Mouse (Mus musculus): ENCODE data around the gene Magi2. TPM values are rescaled to one million over a fixed set of nuclear protein-coding genes. Genes with fewer than 3 reads are reported as not detected.
A peak's percentile ranks its signal among the peaks of the same experiment; 100 is the strongest.

Gene Magi2
- polyA plus RNA-seq, 1 experiment from 2014 or later: 18.6 TPM

DNA sequence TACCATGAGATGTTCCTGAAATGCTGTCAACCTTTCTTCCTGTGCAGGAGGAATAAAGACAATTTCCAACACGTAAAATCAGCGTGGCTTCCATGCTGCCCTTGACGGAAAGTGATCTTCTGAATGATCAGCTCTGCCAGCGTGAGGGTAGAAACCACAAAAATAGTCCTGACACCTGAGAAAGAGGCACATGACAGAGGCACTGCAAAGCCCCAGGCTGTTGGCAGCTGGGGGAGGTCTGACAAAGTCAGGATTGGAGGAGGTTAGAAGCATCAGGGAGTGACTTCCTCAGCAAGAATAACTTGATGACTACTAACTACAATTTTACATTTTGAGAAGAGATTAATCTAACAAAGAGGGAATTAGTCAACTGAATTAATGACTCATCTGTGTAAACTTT, 835.2 kb downstream of the Magi2 start:
- no peaks in the 10 kb centered on the region for H3K36me3 ChIP-seq (ENCODE audit: poor library complexity, severe bottlenecking)
- no peaks in the 10 kb centered on the region for H3K4me1 ChIP-seq
- no peaks in the 10 kb centered on the region for H3K27me3 ChIP-seq
- H3K9ac ChIP-seq: no peak overlapping the region
- 89% methylated on average over 4 of the region's 4 CpGs for WGBS
- no peak overlapping the region for H3K4me2 ChIP-seq
- no peak for ATAC-seq
- no peak overlapping the region for H3K27ac ChIP-seq
- H3K4me3 ChIP-seq: no peak overlapping the region
- H3K9me3 ChIP-seq (replicated peaks): no peaks in the 10 kb centered on the region

DNA sequence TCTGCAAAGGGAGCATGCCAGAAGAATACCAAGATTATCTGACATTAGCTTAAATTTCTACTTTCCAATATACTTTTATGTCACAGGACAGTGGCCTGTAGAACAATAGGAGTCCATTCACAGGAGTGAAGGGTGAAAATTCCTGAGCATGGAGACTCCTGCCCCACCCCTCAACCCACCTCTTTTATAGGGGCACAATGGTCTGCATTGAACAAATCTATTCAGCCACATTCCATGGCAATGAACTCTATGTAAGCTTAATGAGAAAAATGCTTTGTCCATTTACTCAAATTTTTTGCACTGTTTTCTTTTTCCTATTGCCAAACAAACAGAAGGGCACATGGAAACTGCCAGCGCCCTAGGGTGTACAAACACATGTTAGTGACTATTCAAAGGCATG, 838.2 kb downstream of the Magi2 start:
- Histone ChIP-seq H3K4me2 (no peak overlapping the region), H3K9me3 (replicated peaks) (no peaks in the 10 kb centered on the region), H3K4me1 (peaks cover 12% of the 10 kb centered on the region), H3K27ac (no peak overlapping the region), H3K9ac (no peak overlapping the region), H3K4me3 (no peak overlapping the region), H3K27me3 (no peaks in the 10 kb centered on the region), H3K36me3 (ENCODE audit: poor library complexity, severe bottlenecking) (no peaks in the 10 kb centered on the region)
- WGBS: 58% methylated on average over 1 of the region's 1 CpGs
- ATAC-seq: 0 out of 2 replicates have a peak, but pooled peaks have one; percentile 26

DNA sequence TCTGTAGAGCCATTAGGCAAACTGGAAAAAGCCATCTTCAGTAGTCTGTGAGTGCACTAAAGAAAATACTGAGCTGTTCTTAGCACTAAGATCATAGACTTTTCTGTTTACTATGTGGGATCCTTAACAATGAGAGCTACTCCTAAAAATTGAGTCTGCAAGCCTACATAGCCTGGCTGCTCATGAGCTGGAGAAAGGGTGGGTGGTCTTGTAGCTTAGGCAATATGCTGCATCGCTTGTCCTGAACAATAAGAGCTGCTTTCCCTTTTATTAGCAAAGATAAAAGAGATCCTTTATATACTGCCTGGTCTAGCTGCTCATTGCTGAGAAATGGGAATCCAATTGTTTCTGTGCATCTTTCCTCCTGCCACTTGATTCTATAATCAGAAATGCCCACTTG, 841.7 kb downstream of the Magi2 start:
- WGBS: 0% methylated on average over 1 of the region's 1 CpGs
- H3K36me3 ChIP-seq (ENCODE audit: poor library complexity, severe bottlenecking): no peaks in the 10 kb centered on the region
- H3K27ac ChIP-seq: no peak overlapping the region
- H3K27me3 ChIP-seq: no peaks in the 10 kb centered on the region
- no peaks in the 10 kb centered on the region for H3K9me3 ChIP-seq (replicated peaks)
- peaks cover 12% of the 10 kb centered on the region for H3K4me1 ChIP-seq
- H3K4me3 ChIP-seq: no peak overlapping the region
- no peak overlapping the region for H3K9ac ChIP-seq
- peak; percentile 43; the same call in 1 of the 2 replicates for ATAC-seq
- H3K4me2 ChIP-seq: no peak overlapping the region

DNA sequence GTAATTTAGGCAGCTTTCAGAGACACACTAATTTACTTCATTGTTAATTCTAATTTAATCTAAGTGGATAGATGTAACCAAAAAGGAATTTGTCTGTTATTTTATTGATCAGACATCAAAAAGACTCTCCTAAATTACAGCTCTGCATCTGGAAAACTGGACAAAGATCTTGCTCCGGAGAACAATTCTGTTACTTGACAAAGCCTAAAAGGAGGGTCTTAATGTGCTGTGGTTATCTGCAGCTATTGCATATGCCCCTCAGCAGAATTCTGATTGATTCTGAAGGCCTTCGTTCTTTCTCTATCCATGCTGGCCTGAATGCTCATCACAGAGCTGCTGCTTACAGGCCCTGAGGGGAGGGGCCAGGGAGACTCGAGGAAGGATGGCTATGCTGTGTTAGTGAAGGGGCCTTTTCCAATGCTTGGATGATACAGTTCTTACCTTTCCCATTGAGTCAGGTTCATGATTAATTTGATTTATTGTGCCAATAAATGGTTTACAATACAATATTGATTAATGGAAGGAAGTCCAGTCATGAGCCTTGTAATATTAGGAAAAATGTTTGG, 842.2 kb downstream of the Magi2 start:
- Histone ChIP-seq H3K4me1 (peaks cover 12% of the 10 kb centered on the region), H3K4me2 (no peak overlapping the region), H3K27ac (no peak overlapping the region; the same call in 1 of the 2 replicates), H3K9ac (no peak overlapping the region), H3K9me3 (replicated peaks) (no peaks in the 10 kb centered on the region), H3K4me3 (no peak overlapping the region), H3K36me3 (ENCODE audit: poor library complexity, severe bottlenecking) (no peaks in the 10 kb centered on the region), H3K27me3 (no peaks in the 10 kb centered on the region)
- ATAC-seq: peak; percentile 54; the same call in 1 of the 2 replicates
- WGBS: 5% methylated on average over 3 of the region's 3 CpGs

DNA sequence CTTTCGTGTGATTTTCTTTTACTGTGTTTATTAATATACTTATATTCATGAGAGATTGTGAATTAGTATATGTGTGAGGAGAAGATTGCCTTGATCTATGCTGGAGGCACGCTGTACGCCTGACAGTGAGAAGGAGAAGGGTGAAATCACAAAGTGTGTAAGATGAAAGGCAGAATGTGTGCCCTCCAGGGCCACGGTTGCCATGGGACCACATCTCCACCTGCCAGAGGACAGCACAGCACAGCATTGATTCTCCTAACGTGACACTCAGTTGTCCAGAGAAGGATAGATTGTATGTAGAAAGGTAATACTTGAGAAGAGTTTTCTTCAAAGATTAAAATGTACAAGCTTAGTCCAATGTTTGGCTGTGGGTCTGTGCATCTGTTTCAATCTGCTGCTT, 847.3 kb downstream of the Magi2 start:
- H3K4me2 ChIP-seq: no peak overlapping the region
- no peaks in the 10 kb centered on the region for H3K27me3 ChIP-seq
- H3K9ac ChIP-seq: no peak overlapping the region
- H3K4me3 ChIP-seq: no peak overlapping the region
- H3K9me3 ChIP-seq (replicated peaks): no peaks in the 10 kb centered on the region
- WGBS: 81% methylated on average over 5 of the region's 5 CpGs
- H3K36me3 ChIP-seq (ENCODE audit: poor library complexity, severe bottlenecking): no peaks in the 10 kb centered on the region
- ATAC-seq: no peak
- H3K4me1 ChIP-seq: peaks cover 3% of the 10 kb centered on the region
- no peak overlapping the region for H3K27ac ChIP-seq

DNA sequence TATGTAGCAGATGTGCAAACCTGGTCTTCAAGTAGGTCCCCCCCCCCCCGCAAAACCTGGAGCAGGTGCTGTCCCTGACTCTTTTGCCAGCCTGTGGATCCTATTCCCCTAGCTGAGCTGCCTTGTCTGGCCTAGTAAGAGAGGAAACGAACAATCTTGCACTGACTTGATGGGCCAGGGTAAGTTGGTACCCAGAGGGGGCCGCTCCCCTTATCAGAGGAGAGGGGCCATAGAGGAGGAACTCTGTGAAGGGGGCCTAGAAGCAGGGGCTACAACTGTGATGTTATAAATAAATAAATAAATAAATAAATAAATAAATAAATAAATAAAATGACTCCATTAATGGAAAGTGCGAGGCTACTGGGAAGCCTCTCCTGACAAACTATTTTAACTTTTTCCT, 848.0 kb downstream of the Magi2 start:
- H3K9ac ChIP-seq: no peak overlapping the region
- H3K4me1 ChIP-seq: no peaks in the 10 kb centered on the region
- no peaks in the 10 kb centered on the region for H3K27me3 ChIP-seq
- no peak overlapping the region for H3K4me2 ChIP-seq
- H3K36me3 ChIP-seq (ENCODE audit: poor library complexity, severe bottlenecking): no peaks in the 10 kb centered on the region
- no peak overlapping the region for H3K27ac ChIP-seq
- 0 out of 2 replicates have a peak, but pooled peaks have one; percentile 9 for ATAC-seq
- H3K4me3 ChIP-seq: no peak overlapping the region
- H3K9me3 ChIP-seq (replicated peaks): no peaks in the 10 kb centered on the region
- 95% methylated on average over 4 of the region's 4 CpGs for WGBS

DNA sequence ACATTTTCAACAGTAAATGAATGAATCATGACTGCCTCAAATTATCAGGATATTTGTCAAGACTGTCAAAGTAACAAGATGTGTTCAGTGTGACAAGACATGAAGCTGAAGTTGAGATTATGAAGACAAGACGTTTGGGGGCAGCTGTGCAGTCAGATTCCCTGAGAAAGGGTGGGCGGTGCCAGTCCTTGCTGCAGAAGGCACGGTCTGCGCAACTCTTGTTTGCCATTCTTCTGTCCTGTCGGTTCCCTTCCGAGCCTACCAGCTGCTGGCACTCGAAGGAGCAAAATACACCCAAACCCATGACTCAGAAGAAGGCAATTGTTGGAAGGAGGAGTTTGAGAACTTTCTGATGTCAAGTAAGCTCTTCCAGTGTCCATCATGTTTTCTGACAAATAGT, 852.1 kb downstream of the Magi2 start:
- Histone ChIP-seq H3K4me3 (no peak overlapping the region), H3K27ac (no peak overlapping the region), H3K36me3 (ENCODE audit: poor library complexity, severe bottlenecking) (no peaks in the 10 kb centered on the region), H3K4me2 (no peak overlapping the region), H3K9me3 (replicated peaks) (no peaks in the 10 kb centered on the region), H3K27me3 (no peaks in the 10 kb centered on the region), H3K9ac (no peak overlapping the region), H3K4me1 (no peaks in the 10 kb centered on the region)
- ATAC-seq: no peak
- WGBS: 81% methylated on average over 7 of the region's 7 CpGs

DNA sequence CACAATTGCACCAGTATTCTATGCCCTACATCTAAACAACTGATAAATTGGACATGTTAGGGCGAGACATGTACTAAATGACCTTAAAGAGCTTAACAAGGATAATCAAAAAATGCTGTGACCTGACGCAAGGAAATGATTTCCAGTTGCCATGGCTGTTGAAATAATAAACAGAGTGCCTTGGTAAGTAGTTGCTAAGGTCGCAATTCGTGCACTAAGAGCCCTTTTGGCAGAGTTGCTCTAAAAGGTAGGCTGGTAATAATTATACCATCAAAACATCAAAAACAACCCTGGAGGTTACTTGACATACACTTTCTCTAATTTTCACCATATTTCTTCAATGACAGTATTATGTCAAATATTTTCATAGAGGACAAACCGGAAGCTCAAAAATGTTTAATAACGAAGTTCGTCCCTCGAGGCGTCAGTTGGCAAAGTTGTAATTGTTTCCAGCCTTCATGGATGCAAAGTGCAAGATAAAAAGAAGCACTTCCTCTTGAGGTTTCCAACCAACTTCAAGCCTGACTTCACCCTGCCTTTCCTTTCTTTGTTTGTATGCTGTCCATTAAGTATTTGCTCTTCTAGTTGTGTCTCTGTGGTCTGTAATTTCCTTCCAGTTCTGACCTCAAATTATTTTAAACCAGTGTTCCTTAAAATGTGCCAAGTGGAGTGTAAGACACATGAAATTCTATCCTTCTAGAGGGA, 853.9 kb downstream of the Magi2 start:
- ATAC-seq: no peak
- 87% methylated on average over 9 of the region's 9 CpGs for WGBS
- Histone ChIP-seq H3K9me3 (replicated peaks) (no peaks in the 10 kb centered on the region), H3K27me3 (no peaks in the 10 kb centered on the region), H3K27ac (no peak overlapping the region), H3K4me3 (no peak overlapping the region), H3K4me1 (no peaks in the 10 kb centered on the region), H3K4me2 (no peak overlapping the region), H3K9ac (no peak overlapping the region), H3K36me3 (ENCODE audit: poor library complexity, severe bottlenecking) (no peaks in the 10 kb centered on the region)

DNA sequence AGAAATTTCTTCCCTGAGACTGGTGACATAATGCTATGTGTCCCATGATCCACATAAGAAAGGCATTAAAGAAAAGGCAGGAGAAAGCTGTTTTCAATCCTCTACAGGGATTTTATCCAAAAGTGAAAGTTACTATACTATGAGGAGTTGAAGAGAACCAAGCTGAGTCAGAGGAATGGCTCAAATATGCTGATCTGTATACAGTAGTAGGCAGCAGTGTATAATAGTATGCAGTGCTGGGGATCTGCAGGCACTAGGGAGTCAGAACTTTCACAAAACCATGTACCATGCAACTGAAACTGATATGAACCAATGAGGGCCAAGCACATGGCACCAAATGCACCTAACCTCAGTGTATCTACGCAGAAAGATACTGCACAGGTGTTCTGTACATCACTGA, 855.5 kb downstream of the Magi2 start:
- Histone ChIP-seq H3K4me3 (no peak overlapping the region), H3K36me3 (ENCODE audit: poor library complexity, severe bottlenecking) (no peaks in the 10 kb centered on the region), H3K27ac (no peak overlapping the region), H3K9ac (no peak overlapping the region), H3K9me3 (replicated peaks) (no peaks in the 10 kb centered on the region), H3K4me2 (no peak overlapping the region), H3K27me3 (no peaks in the 10 kb centered on the region), H3K4me1 (no peaks in the 10 kb centered on the region)
- WGBS: 92% methylated on average over 1 of the region's 1 CpGs
- no peak; the same call in 1 of the 2 replicates for ATAC-seq

DNA sequence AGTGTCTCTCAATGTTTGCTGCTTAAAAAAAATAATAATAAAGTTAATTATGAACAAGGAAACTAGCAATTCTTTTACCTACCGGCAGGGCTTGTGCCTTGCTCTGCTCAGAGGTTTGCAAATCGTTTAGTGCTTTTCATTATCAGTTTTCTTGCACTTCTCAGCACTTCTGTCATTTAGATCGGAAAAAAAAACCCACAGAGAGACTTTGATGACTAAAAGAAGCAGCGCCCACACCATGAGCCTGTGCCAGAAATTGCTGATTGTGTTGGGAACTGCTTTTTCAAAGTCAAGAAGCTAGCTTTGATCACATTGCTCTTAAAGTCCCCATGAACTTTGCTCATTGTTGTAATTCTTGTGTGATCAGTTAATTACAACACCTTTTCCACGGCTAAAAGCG, 860.2 kb downstream of the Magi2 start:
- Histone ChIP-seq H3K27ac (no peak overlapping the region), H3K4me3 (no peak overlapping the region), H3K9me3 (replicated peaks) (no peaks in the 10 kb centered on the region), H3K27me3 (no peaks in the 10 kb centered on the region), H3K9ac (no peak overlapping the region), H3K4me2 (no peak overlapping the region), H3K36me3 (ENCODE audit: poor library complexity, severe bottlenecking) (no peaks in the 10 kb centered on the region), H3K4me1 (no peaks in the 10 kb centered on the region)
- no peak for ATAC-seq
- WGBS: 68% methylated on average over 6 of the region's 6 CpGs

DNA sequence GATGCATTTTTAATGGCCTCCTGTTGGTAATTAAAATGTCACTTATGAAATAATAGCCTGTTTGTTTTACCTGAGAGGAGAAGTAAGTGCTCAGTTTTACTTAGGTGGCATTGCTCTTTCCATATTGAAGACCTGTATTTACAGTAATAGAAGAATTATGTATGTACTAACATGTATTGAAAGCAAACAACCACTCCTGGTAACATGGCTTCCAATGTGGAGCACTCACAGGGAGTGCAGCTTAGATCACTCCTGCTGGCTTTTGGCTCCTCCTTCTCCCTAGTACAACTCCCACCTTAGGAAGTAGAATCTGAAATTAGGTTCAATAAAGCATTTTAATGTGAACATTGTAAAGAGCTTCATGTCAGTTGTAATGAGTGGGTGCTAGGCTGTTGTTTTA, 877.0 kb downstream of the Magi2 start:
- no peak overlapping the region for H3K4me3 ChIP-seq
- no peaks in the 10 kb centered on the region for H3K27me3 ChIP-seq
- H3K27ac ChIP-seq: no peak overlapping the region
- peaks cover 10% of the 10 kb centered on the region; the same call in 1 of the 2 replicates for H3K4me1 ChIP-seq
- H3K36me3 ChIP-seq (ENCODE audit: poor library complexity, severe bottlenecking): no peaks in the 10 kb centered on the region
- no peak for ATAC-seq
- no peaks in the 10 kb centered on the region for H3K9me3 ChIP-seq (replicated peaks)
- H3K4me2 ChIP-seq: no peak overlapping the region
- no peak overlapping the region for H3K9ac ChIP-seq

DNA sequence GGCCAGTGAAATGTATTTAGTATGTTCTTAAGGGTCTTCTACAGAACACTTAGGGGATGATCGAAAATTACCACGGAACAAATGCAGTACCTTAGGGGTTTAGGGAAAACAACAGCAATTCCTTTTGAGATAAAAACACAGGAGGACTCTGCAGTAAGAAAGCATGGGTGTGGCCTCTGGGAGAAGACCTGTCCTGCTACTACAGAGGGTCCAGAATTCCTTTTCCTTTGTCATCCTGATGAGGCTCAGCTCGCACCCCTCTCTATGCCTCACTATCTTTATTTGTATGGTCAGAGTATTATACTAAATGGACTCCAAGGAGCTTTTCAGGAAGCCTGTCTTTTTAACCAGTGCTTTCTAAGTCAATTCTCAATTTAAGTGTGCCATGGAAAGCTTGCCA, 877.7 kb downstream of the Magi2 start:
- no peak overlapping the region for H3K27ac ChIP-seq
- H3K4me1 ChIP-seq: peaks cover 10% of the 10 kb centered on the region; the same call in 1 of the 2 replicates
- no peaks in the 10 kb centered on the region for H3K27me3 ChIP-seq
- H3K9me3 ChIP-seq (replicated peaks): no peaks in the 10 kb centered on the region
- 75% methylated on average over 3 of the region's 3 CpGs for WGBS
- no peak overlapping the region for H3K9ac ChIP-seq
- no peak for ATAC-seq
- H3K4me3 ChIP-seq: no peak overlapping the region
- H3K4me2 ChIP-seq: no peak overlapping the region
- H3K36me3 ChIP-seq (ENCODE audit: poor library complexity, severe bottlenecking): no peaks in the 10 kb centered on the region

DNA sequence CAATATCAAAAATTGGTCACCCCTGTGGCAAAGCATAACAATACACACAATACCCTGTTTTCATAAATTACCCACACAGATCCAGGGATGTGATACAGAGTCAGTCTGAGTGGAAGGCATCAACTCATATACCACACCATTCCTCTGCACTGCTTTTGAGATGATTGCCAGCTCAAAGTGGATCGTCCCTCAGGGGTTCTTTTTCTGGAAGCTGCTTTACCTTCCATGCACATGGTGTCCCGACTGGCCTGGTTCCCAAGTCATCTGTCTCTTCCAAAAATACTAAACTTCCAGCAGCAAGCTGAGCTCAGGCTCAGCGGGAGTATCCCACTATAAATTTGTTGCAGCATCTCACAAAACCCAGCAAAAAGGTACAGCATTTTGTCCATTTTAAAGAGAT, 882.7 kb downstream of the Magi2 start:
- Histone ChIP-seq H3K4me1 (peaks cover 7% of the 10 kb centered on the region; the same call in 1 of the 2 replicates), H3K27me3 (no peaks in the 10 kb centered on the region), H3K27ac (no peak overlapping the region), H3K4me2 (no peak overlapping the region), H3K4me3 (no peak overlapping the region), H3K9ac (no peak overlapping the region), H3K9me3 (replicated peaks) (no peaks in the 10 kb centered on the region), H3K36me3 (ENCODE audit: poor library complexity, severe bottlenecking) (no peaks in the 10 kb centered on the region)
- no peak for ATAC-seq
- WGBS: 95% methylated on average over 3 of the region's 3 CpGs
